Mouse (Mus musculus) lung, embryonic 15.5 days (tissue): Measurements from ENCODE around the gene Gm572. TPM values are rescaled to one million over a fixed set of nuclear protein-coding genes. Genes with fewer than 3 reads are reported as not detected.

Experiments
- ATAC-seq: fragments of 200-750 bp; cut with Nextera tagmentation; 2 replicates; pipeline ENCODE4 v1.8.0; 2017; ENCODE audit warnings: moderate number of reproducible peaks, borderline replicate concordance; ENCODE audit not compliant: low FRiP score, low TSS enrichment; ENCODE audit errors: extremely low read depth
- H3K27ac ChIP-seq: fragments of 300-500 bp; sonication (generic); 2 replicates; pipeline ENCODE4 v1.5.1; 2015; ENCODE audit warnings: moderate library complexity, mild to moderate bottlenecking, inconsistent platforms
- H3K27me3 ChIP-seq: fragments of 300-500 bp; sonication (generic); 2 replicates; pipeline ENCODE4 v1.6.1; 2015; ENCODE audit warnings: inconsistent platforms
- H3K36me3 ChIP-seq: fragments of 300-500 bp; sonication (generic); 2 replicates; pipeline ENCODE4 v1.6.1; 2015; ENCODE audit warnings: inconsistent platforms
- H3K4me1 ChIP-seq: fragments of 300-500 bp; sonication (generic); 2 replicates; pipeline ENCODE4 v1.6.1; 2015; ENCODE audit warnings: inconsistent platforms
- H3K4me2 ChIP-seq: fragments of 300-500 bp; sonication (generic); 2 replicates; pipeline ENCODE4 v1.6.1; 2015; ENCODE audit warnings: inconsistent platforms, mild to moderate bottlenecking, moderate library complexity
- H3K4me3 ChIP-seq: fragments of 300-500 bp; sonication (generic); 2 replicates; pipeline ENCODE4 v1.5.1; 2015; ENCODE audit warnings: mild to moderate bottlenecking, inconsistent platforms
- H3K9ac ChIP-seq: fragments of 300-500 bp; sonication (generic); 2 replicates; pipeline ENCODE4 v1.6.1; 2015; ENCODE audit warnings: inconsistent platforms
- H3K9me3 ChIP-seq: fragments of 300-500 bp; sonication (generic); 2 replicates; pipeline ENCODE4 v1.6.1; 2016; ENCODE audit warnings: inconsistent platforms
- WGBS: fragments of 180-500 bp; shearing (Covaris S2); methylation state at CpG from one replicate; pipeline ENCODE4 v1.1.7; 2015; 5-methylcytosine and 5-hydroxymethylcytosine counted together
- polyA plus RNA-seq: library from polyadenylated mRNA; unstranded; fragments of >200 nt; fragmentation: Nextera tagmentation; extraction: Ambion mirVana; gene quantifications from 2 replicates; pipeline ENCODE4 v1.2.1, GENCODE M21; 2015

The Gm572 gene
- polyA plus RNA-seq, 1 experiment from 2014 or later = not detected

DNA sequence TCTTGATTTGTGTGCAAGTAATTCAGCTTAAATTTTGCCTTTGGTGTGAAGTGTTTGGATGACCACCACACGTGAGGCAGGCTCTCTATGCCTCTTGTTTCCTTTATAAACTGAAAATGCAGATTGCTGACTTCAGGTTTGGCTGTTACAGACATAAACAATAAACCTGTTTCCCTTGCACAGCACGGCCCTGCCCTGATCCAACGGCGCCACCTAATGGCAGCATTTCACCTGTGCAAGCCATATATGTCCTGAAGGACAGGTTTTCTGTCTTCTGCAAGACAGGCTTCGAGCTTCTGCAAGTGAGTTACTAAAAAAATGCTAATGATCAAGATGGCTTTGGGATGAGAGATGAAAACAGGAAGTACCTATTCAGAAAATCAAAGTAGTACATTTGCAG, 35.4 kb upstream of the Gm572 start:
- no peak for ATAC-seq
- no peak overlapping the region for H3K9ac ChIP-seq
- 0 out of 2 replicates have a peak, but pooled peaks cover 5% of the 10 kb centered on the region for H3K4me1 ChIP-seq
- H3K27me3 ChIP-seq = no peaks in the 10 kb centered on the region
- peaks cover 8% of the 10 kb centered on the region for H3K36me3 ChIP-seq
- no peaks in the 10 kb centered on the region for H3K9me3 ChIP-seq
- WGBS = 26% methylated on average over 5 of the region's 5 CpGs
- H3K4me3 ChIP-seq = no peak overlapping the region
- no peak overlapping the region for H3K4me2 ChIP-seq
- H3K27ac ChIP-seq = no peak overlapping the region

DNA sequence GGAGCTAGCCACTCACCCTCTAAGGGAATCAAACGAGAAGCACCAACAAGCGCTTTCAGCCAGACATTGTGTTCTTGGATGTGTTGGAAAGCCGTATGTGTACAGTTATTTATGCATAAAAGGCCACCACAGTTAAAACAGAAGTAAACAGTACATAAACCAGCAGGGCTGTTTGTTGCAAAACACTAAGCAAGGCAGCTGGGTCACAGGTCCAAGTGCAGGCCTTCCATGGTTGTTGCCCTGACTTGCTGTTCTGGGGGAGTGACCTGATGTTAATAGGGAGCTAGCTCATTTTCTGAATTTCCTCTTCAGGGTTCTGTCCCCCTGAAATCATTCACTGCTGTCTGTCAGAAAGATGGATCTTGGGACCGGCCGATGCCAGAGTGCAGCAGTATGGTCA, 33.3 kb upstream of the Gm572 start:
- H3K27me3 ChIP-seq = no peaks in the 10 kb centered on the region
- no peak for ATAC-seq
- H3K4me3 ChIP-seq = no peak overlapping the region
- 82% methylated on average over 5 of the region's 5 CpGs for WGBS
- no peak overlapping the region for H3K27ac ChIP-seq
- H3K9me3 ChIP-seq = no peaks in the 10 kb centered on the region
- peaks cover 24% of the 10 kb centered on the region for H3K36me3 ChIP-seq
- H3K4me2 ChIP-seq = no peak overlapping the region
- 0 out of 2 replicates have a peak, but pooled peaks cover 5% of the 10 kb centered on the region for H3K4me1 ChIP-seq
- no peak overlapping the region for H3K9ac ChIP-seq

DNA sequence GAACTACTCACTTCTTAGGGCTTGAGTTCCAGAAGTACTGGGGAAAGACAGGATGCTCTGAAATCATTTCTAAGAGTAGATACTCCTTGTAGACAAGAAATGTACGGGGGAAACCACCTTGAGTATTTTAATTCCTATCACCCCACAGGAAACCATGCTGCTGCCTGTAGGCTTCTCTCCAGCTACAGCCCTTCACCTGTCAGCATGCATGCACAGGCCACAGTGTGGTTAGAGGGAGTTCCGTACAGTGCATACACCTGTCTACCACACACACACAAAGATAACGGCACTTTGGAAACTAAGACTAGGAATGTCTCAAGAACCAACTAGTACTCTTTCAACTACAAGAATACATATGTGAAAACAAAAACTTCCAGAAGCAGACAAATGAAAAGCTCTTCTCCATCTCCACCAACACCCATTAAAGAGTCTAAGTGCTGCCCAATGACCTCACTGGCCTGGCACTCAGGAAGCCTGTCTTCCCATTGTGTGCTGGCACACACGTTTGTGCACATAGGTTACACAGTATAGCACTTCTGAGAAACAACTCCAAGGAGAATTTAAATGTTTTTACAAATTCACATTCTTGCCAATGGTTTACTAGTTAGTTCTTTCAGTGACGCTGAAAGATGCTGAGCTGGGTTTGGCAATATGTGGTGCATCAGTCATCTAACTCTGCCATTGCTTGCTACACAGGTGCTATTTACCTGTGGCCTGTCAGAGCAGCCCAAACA, 32.3 kb upstream of the Gm572 start:
- peaks cover 34% of the 10 kb centered on the region for H3K36me3 ChIP-seq
- no peaks in the 10 kb centered on the region for H3K27me3 ChIP-seq
- no peak overlapping the region for H3K9ac ChIP-seq
- H3K4me1 ChIP-seq = 0 out of 2 replicates have a peak, but pooled peaks cover 5% of the 10 kb centered on the region
- WGBS = 63% methylated on average over 5 of the region's 5 CpGs
- no peaks in the 10 kb centered on the region for H3K9me3 ChIP-seq
- no peak overlapping the region for H3K4me2 ChIP-seq
- no peak overlapping the region for H3K27ac ChIP-seq
- H3K4me3 ChIP-seq = no peak overlapping the region
- ATAC-seq = no peak

DNA sequence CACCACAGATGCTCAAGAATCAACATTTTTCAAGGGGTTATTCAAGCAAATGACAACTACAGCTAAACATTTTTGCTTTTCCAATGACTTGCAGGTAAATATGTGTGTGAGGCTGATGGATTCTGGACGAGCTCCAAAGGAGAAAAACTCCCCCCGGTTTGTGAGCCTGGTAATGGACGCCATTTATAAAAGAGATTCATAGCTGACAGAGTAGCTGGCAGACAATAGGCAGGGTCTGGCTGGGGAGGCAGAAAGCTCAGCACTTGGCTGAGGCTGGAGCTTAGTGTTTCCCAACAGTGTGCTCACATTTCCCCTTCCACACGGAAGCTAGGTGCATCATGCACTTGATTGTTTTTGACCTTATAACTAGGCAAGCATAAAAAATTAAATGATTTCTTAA, 30.6 kb upstream of the Gm572 start:
- H3K36me3 ChIP-seq = peaks cover 49% of the 10 kb centered on the region
- H3K27me3 ChIP-seq = no peaks in the 10 kb centered on the region

DNA sequence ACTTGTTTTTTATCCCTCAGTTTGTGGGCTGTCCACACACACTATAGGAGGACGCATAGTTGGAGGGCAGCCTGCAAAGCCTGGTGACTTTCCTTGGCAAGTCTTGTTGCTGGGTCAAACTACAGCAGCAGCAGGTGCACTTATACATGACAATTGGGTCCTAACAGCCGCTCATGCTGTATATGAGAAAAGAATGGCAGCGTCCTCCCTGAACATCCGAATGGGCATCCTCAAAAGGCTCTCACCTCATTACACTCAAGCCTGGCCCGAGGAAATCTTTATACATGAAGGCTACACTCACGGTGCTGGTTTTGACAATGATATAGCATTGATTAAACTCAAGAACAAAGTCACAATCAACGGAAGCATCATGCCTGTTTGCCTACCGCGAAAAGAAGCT, 29.4 kb upstream of the Gm572 start:
- H3K27me3 ChIP-seq = no peaks in the 10 kb centered on the region
- no peak overlapping the region for H3K9ac ChIP-seq
- WGBS = 82% methylated on average over 9 of the region's 9 CpGs
- H3K4me3 ChIP-seq = no peak overlapping the region
- 0 out of 2 replicates have a peak, but pooled peaks cover 3% of the 10 kb centered on the region for H3K4me1 ChIP-seq
- ATAC-seq = no peak
- H3K36me3 ChIP-seq = peaks cover 57% of the 10 kb centered on the region
- H3K27ac ChIP-seq = no peak overlapping the region
- no peaks in the 10 kb centered on the region for H3K9me3 ChIP-seq
- H3K4me2 ChIP-seq = no peak overlapping the region

More for the DNA sequence above, 30.6 kb upstream of the Gm572 start:
- 0 out of 2 replicates have a peak, but pooled peaks cover 5% of the 10 kb centered on the region for H3K4me1 ChIP-seq
- no peak overlapping the region for H3K9ac ChIP-seq
- 59% methylated on average over 4 of the region's 4 CpGs for WGBS
- H3K27ac ChIP-seq = no peak overlapping the region
- H3K9me3 ChIP-seq = no peaks in the 10 kb centered on the region
- no peak for ATAC-seq
- no peak overlapping the region for H3K4me3 ChIP-seq
- H3K4me2 ChIP-seq = no peak overlapping the region

DNA sequence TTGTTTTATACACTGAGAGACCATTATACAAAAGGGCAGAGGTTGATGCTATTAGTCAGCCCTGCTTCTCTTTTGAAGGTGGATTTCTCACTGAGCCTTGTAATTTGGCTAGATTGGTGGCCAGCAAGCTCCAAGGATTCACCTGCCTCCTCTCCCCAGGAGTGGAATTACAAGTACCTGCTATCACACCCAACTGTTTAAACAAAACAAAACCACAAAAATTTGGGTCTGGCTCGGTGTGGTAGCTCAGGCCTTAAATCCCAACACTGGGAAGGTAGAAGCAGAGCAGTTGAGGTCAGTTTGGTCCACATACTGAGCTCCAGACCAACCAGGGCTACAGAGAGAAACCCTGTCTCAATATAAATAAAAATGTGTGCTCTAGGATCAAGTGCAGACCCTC, 23.3 kb upstream of the Gm572 start:
- H3K4me3 ChIP-seq = no peak overlapping the region
- no peak for ATAC-seq
- H3K27me3 ChIP-seq = no peaks in the 10 kb centered on the region
- no peak overlapping the region for H3K4me2 ChIP-seq
- peaks cover 33% of the 10 kb centered on the region for H3K4me1 ChIP-seq
- 48% methylated on average over 1 of the region's 1 CpGs for WGBS
- no peaks in the 10 kb centered on the region for H3K9me3 ChIP-seq
- peaks cover 90% of the 10 kb centered on the region for H3K36me3 ChIP-seq
- H3K27ac ChIP-seq = no peak overlapping the region
- no peak overlapping the region for H3K9ac ChIP-seq

DNA sequence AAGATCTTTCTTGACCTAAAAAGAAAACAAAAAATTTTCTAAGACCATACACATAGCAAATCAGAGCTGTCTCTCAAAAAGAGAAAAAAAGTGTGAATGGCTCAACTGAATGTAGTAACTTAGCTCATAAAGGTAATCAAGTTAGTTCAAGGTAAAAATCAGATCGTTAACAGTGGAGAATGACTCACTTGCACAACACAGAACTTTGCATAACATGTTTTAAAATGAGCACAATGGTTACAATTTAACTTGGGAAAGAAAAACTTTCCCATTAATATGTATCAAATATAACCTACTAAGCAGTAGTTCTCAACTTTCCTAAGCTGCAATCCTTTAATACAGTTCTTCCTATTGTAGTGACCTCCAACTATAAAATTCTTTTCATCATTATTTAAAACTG, 22.4 kb upstream of the Gm572 start:
- Histone ChIP-seq H3K4me3 (no peak overlapping the region), H3K9me3 (no peaks in the 10 kb centered on the region), H3K4me2 (no peak overlapping the region), H3K27ac (no peak overlapping the region), H3K4me1 (peaks cover 38% of the 10 kb centered on the region), H3K27me3 (no peaks in the 10 kb centered on the region), H3K9ac (no peak overlapping the region), H3K36me3 (peaks cover 85% of the 10 kb centered on the region)
- ATAC-seq = no peak
- 88% methylated on average over 1 of the region's 1 CpGs for WGBS

DNA sequence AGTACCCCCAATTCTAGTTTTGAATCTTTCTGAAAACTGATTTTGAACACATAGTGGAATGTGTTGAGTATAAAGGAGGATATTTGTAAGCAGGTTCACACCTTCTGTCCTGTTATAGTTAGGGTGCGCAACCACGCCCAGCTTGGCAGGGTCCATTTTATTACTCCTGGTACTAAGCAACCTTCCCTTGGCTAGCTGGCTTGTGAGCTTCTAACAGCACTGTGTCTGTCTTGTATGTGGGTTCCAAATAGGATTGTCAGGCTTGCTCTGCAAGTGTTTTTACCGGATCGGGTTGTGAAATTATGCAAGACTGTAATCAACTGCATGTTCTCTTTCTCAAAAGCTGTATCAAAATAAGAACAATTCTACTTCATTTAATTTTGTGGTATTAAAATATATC, 20.6 kb upstream of the Gm572 start:
- ATAC-seq = no peak
- Histone ChIP-seq H3K4me1 (peaks cover 41% of the 10 kb centered on the region), H3K27me3 (no peaks in the 10 kb centered on the region), H3K4me3 (no peak overlapping the region), H3K36me3 (peaks cover 68% of the 10 kb centered on the region), H3K27ac (no peak overlapping the region), H3K4me2 (no peak overlapping the region), H3K9me3 (no peaks in the 10 kb centered on the region), H3K9ac (no peak overlapping the region)
- WGBS = 91% methylated on average over 4 of the region's 4 CpGs

DNA sequence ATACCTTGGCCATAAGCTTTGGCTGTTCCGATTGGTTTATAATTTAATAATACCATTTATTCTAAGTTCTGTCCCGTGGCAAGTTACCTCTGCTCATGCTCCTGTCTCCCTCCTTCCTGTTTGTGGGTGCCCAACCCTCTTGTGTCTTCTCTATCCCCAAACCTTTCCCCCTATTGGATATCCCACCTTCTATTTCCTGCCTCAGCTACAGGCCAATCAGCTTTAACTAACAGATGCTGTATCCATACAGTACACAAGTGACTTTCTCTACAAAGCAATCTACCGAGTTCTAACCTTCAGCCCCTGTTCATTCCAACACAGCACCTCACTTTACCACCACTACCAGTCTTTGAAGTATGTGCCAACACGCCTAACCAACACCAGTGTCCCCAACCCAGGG, 19.5 kb upstream of the Gm572 start:
- Histone ChIP-seq H3K4me1 (peaks cover 41% of the 10 kb centered on the region), H3K27ac (no peak overlapping the region), H3K9me3 (no peaks in the 10 kb centered on the region), H3K4me3 (no peak overlapping the region), H3K36me3 (peaks cover 62% of the 10 kb centered on the region), H3K4me2 (0 out of 2 replicates have a peak overlapping the region, but pooled peaks have one; percentile 0), H3K9ac (no peak overlapping the region), H3K27me3 (no peaks in the 10 kb centered on the region)
- 80% methylated on average over 4 of the region's 4 CpGs for WGBS
- no peak for ATAC-seq

DNA sequence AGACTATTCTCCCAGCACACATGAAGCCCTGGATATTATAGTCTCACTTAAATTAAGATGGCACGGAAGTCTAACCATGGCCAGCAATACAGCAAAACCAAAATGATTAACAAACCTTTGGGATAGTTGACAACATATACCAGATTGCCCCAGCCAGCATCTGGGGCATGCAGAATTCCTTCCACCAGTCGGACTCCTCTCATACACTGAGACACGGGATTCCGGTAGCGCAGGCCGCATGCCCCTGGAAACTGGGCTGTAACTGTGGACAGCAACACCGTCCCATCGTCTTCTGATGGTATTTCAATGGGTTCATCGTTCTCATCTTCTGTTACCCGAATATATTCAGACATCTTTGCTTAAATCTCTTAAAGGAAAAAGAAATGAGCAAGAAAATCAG, 18.1 kb upstream of the Gm572 start:
- Histone ChIP-seq H3K36me3 (peaks cover 48% of the 10 kb centered on the region), H3K9ac (peak overlapping the region; percentile 95)

DNA sequence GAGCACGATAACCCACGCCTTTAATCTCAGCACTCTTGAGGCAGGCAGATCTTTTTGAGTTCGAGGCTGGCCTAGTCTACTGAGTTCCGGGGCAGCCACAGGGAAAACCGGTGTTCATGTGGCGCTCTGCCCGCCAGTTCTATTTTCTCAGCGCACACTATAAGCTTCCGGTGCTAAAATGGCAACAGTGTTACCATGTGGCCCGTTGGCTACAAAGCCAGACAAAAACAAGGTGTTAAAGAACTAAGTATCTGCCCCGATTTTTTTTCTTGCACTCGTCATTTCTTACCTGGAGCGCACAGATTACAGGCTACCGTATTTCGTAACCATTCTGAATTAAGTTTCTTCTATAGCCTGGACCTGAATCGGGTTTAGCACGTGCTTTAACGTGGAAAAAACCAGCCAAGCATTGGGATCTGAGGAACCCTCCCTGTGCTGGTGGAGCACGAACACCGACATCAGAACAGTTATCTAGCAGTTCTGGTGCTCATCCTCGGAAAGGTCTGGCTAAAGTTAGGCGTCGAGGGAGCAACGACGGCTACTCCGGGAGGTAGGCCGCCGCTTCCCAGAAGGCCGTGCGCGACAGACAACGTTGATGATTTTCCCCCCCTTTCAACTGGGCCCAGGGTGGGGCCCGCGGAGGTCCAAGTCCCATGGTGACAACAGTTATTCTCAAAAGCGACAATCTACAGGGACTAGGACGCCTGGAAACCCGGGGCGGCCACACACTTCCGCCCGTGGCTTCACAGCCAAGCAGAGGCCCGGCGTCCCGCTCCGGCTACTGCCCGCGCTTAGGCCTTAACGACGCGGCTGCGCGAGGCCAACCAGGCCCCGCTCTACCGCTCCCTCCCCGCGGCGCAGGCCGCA, 17.1 kb upstream of the Gm572 start:
- peak; percentile 66 for ATAC-seq
- under 1% methylated on average over 57 of the region's 57 CpGs for WGBS
- H3K27ac ChIP-seq = peak overlapping the region; percentile 88
- H3K27me3 ChIP-seq = no peaks in the 10 kb centered on the region
- H3K4me1 ChIP-seq = peaks cover 32% of the 10 kb centered on the region
- H3K9ac ChIP-seq = peak overlapping the region; percentile 95
- no peaks in the 10 kb centered on the region for H3K9me3 ChIP-seq
- H3K4me2 ChIP-seq = peak overlapping the region; percentile 80
- peaks cover 41% of the 10 kb centered on the region for H3K36me3 ChIP-seq
- peak overlapping the region; percentile 77 for H3K4me3 ChIP-seq

More for the DNA sequence above, 18.1 kb upstream of the Gm572 start:
- Histone ChIP-seq H3K9me3 (no peaks in the 10 kb centered on the region), H3K4me2 (peak overlapping the region; percentile 80), H3K27me3 (no peaks in the 10 kb centered on the region), H3K4me1 (peaks cover 38% of the 10 kb centered on the region), H3K27ac (no peak overlapping the region), H3K4me3 (peak overlapping the region; percentile 77)
- WGBS = 71% methylated on average over 10 of the region's 10 CpGs
- ATAC-seq = no peak
